Mouse (Mus musculus): Measurements from ENCODE around the gene E2f1.

E2f1 gene

DNA sequence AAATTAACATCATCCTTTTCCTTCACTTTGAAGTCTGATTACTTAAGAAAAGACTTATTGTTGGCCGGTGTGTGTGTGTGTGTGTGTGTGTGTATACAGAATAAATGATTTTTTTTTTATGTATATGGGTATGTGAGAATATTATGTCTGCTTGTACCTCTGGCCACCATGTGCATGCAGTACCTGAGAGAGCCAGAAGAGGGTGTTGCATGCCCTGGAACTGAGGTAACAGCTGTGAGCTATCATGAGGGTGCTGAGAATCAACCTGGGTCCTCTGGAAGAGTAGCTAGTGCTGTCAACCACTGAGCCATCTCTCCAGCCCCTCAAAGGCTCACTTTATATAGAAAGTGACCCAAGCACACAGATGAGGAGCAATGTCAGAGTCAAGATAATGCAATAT lies 11.7 kb upstream of the E2f1 start:
- DNase-seq = no peak

DNA sequence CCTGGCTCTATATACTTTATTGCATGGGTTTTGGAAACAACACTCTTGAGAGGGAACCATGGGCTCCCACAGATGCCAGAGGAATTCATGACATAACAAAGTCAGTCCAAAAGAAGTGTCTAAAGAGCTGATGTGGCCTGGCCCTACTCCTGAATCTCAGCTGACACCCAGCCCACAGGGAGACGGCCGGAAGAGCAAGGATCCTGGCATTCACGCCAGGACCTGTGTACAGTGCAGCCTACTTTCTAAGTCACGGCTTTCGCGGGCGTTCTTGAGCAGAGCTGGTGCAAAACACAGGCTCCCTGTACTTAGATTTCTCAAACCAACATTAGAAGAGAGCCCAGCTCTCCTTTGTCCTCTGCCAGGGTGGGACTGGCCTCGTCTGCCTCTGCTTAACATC lies 10.9 kb upstream of the E2f1 start:
- DNase-seq = no peak

DNA sequence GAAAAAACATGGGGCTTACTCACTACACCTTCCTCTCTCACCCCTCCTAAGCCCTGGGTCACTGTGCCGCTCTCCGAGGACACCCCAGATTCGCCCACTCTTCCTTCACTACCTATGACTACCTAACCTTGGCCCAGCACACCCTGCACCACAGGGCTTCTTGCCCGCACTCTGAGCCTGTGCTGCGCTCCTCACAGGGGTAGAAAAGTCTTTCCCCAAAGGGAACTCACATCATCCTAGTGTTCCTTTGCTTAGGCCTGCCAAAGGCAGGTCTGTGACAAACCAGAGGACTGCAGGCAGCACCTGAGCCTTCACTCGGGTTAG lies 8.0 kb upstream of the E2f1 start:
- DNase-seq = no peak

DNA sequence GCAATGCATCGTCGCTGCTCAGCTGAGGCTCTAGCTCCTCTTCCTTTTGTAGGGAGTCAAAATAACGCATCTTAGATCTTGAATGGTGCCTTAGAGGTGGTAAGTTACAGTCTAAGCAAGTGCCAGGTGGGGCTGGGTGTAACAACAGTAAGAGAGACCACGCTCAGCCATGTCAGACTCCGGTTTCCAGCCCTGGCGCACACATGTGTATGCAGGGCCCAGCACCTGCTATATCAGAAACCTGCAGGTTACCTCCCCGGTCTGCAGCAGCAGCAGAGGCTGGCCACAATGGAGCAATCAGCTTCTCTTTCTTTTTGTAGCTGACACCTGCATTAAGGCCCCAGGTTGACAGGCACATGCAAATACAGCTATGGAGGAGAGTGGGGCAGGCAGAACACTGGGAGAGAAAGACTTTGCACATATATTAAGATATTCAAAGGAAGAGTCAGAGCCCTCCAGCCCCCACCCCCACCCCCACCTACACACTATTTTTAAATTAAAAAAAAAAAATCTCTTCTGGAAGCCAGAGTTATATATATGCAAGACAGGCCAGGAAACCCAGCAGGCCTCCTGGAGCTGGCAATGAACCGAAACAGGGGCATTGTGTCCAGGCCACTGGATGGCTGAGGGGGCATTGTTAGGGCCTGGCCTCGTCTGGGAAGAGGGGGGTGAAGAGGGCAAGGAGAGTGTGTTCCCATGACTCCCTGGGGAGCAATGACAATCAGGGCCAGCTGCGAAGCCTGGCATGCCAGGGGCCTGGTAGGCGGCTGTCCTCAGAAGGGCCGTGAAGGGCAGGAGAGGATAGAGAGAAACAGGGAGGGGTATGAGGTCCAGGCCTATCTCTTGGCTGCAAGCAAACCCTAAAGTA lies 7.4 kb upstream of the E2f1 start:
- peak; percentile 69 for DNase-seq

DNA sequence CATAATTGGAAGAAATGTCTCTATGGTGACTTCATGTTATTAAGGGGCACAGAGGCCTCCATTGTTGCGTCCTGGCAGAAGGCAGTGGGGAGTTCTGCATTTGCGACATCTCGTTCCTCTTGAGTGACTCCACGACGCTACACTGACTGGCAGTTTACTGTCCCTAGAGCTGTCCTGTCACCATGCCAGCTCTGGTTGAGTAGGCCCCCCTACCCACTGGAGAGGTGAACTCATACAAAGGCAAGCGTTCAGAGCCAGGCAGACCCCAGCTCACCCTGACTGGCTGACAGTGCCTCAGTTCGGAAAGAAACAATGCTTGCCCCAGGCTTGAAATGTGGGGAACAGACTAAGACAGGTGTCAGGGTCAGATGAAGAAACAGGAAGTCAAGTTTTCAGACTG lies 4.6 kb upstream of the E2f1 start:
- no peak for DNase-seq

DNA sequence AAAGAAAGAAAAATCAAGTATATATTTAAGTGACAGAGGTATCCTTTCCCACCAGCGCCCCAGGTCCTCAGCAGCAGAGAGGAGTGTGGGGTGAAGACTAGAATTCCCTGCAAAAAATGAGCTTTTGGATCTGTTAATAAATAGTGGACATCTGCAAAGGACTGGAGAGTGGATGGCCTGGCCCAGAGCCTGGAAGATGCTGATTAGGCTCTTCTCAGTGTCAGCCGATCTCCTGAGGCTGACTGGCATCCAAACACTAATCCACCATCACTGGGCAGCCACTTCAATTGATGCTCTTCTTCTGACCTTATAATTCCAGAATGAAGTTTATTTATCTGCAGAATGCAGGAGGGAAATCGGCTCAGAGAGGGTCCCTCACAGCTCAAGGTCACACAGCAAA lies 3.3 kb upstream of the E2f1 start:
- no peak for DNase-seq

DNA sequence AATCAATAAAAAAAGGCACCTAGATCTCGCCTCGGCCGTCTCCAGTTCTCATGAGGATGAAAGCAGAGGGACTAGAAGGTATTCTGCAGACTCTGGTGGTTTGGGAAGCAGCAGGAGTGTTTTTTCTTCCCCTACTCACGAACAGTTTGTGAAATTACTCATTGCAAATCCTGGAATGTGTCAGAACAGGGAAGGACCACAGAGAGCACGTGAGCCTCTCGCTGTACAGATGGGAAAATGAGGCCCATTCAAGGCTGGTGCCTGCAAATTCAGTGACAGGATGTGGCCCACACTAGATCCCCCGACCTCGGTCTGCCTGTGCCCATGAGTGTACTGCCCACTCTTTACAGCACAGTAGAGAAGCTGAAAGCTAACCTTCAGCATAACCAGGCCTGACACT lies 2.3 kb upstream of the E2f1 start:
- no peak for DNase-seq

DNA sequence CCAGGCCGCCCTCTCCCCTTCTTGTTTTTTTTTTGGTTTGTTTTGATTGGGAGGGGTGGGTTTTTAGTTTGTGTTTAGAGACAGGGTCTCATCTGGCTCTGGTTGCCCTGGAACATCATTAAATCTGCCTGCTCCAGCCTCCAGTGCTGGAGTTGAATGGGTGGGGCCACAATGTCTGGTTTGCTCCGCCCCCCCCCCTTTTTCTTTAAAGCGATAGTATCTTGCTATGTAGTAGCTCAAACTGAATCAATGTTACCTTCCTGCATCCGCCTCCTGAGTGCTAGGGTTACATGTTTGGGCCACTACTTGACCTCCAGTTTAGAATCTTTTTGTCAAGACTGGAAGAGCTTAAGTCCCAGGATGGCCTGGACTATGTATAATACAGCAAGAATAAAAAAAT lies 1.6 kb upstream of the E2f1 start:
- DNase-seq = no peak

DNA sequence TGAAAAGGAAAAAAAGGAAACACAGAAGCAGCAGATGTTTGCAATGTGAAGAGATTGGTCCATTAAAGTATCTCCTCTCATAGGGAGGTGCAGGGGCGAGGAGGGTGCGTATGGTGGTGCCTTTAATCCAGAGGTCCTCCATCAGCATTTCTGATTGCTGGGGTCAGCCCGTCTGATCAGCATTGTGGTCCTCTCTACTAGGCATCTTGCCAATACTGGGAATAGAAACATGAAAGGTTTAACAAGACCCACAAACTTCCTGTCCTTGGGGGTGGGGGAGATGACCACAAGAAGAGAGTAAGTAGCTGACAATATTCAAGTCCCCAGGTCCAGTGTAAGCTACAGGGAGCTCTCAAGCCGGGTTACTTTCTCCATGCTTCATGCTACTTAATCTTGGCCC lies 974 bp upstream of the E2f1 start:
- DNase-seq = no peak

DNA sequence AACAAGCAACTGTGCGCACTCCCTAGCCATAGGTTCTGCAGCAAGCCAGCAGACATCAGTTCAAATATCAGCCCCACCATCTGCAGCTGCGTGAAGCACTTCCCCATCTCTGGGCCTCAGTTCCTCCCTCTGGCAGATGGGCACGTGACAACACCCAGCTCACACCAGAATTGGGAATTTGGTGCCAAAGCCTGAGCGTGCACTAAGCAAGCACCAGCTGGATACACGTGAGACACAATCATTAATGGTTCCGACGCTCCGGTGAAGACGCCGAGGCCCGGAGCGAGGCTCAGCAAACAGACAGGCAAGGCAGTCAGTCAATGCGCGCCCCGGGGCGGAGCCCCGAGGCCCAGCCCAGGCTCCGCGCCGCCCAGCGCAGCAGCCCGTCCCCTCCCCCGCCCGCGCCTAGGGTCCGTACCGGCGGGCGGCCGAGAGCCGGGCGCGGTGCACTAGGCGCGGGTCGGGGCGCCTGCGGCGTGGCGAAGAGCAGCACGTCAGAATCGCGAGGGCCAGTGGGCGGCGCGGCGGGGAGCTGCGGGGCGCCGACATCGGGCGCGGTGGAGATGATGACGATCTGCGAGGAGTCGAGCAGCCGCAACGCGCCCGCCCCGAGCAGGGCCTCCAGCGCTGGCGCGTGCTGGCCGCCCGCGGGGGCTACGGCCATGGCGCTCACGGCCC lies 482 bp downstream of the E2f1 start:
- peak; percentile 80 for DNase-seq

DNA sequence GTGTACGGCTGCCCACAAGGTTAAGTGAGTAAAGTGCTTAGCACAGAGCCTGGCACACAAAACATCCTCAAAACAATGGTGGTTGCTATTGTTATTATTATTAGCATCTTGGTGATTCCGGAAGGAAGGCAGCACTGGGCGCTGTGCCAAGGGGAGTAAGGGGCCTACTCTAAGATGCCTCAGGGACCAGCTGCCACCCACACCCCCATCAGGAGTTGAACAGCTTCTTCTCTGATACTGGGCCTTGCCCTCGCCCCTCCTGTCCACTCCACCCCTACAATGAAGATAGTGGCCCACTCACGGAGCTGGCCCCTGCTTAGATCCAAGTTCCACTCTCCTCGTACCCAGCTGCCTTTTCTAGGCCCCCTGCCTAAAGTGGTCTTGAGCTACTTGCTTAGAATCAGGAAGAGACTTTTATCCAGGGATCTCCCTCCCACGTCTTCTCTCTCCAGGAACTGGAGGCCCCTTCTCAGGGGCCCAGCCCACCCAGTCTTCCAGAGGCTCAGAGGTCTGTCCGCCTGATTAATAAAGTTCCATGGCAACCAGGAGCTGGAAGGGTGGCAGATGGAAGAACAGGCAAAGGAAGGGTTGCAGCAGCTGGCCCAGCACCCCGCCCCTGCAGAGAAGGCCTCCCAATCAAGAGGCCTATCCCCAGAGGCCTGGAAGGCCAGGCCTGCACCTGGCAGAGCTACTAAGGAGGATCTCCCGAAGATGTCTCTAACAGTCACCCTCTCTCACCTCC lies 1.2 kb downstream of the E2f1 start:
- DNase-seq = no peak

DNA sequence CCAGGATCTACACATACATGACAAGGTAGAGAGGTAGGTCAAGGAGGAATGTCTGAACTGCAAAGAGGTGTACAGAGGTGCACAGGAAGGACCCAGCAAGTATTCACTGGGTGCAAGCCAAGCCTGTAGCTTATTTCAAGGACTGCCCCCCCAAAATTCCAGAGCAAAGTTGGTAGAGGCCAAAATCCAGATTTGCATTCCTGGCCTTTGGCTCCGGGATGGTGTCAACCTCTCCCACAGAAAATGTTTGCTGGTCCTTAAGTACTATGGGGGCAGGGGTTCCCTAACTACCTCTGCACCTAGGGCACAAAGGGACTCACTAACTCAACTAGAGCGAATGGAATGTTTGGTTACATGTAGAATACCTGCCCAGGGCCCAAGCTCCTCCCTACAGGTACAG lies 1.9 kb downstream of the E2f1 start:
- no peak for DNase-seq

DNA sequence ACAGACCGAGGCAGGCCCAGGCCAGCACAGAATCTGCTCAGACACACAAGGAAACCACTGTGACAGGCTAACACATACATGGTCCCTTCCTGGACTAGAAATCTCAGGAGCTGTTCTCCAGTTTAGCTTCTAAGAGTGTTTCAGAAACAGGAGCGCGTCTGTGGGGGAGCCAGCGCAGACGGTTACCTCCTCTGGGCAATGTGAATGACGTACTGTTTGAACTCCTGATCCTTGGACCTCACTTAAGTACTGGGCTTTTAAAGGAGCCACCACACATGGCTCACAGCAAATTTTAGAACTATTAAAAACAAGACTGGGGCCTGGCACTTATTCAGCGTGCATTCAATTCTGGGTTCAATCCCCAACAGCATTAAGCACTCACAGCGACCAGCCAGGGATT lies 3.1 kb downstream of the E2f1 start:
- no peak for DNase-seq

DNA sequence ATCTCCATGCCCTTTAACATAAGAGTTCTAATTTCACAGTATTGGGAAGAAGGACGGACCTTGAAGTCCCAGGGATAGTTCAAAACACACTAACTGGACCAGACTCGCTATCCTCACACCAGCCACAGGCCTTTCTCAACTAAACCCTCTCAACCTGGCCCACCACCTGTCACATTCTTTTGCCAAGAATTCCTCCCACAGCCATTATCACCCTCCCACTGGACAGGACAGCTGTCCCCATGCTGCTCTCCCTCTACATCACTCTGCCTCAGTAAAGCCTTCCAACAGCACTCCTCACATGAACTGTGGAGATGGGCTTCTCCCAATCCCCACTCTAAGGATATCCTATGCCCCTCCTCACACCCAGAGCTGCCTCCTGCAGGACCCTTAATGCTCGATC lies 4.1 kb downstream of the E2f1 start:
- DNase-seq = no peak

DNA sequence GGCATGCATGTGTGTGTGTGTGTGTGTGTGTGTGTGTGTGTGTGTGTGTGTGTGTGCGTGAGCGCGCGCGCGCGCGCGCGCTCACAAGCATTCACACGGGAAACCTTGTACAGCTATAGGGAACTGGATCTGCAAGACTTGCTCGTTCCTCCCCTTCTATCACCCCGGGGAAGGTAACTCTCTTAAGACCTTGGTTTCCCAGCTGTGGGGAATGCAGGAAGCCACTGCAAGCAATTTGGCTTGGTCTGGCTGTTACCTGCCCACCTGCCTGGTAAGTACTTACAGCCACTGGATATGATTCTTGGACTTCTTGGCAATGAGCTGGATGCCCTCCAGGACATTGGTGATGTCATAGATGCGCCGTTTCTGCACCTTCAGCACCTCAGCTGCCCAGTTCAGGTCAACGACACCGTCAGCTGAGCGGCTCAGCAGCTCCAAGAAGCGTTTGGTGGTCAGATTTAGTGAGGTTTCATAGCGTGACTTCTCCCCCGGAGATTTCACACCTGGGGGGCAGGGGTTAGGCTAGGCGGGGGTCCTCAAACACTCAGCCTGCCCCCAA lies 6.0 kb downstream of the E2f1 start:
- no peak for DNase-seq

DNA sequence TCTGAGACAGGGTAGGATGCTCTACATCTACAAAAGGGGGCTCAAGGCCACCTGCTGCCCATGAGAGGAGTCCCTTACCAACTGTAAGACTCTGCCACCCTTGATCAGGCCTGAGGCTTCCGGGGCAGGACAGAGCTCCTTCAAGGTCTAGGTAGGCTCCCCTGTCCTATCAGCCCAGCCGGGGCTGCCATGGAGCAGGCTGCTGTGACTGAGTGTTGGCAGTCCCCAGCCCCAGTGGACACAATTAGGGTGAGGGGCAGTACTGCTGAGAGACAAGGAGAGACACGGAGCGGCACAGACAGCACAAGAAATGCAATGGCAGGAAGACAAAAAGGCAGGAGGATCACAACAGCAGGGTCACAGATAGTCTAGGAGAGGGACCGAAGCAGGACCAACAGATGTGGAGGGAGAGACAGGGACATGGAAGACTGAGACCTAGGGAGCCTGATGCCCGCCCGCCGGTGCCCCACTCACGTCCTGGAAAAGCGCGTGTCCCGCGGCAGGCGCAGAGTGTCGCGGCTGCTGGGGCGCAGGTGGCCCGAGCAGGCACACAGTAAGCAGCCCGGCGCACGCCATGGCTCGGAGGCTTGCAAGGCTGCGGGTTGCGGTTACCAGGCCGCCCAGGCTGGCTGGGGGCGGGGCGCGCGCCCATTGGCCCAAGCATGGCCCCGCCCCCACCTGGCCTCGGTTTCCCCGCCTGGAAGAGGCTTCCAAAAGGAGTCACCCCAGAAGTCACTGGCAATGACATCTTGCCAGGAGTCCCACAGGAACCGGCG lies 11.2 kb downstream of the E2f1 start, which contains the start of gene Necab3:
Necab3 (minus strand) TSS at position 627 of the 776 bp plus-strand sequence.
- DNase-seq = peak; percentile 82

DNA sequence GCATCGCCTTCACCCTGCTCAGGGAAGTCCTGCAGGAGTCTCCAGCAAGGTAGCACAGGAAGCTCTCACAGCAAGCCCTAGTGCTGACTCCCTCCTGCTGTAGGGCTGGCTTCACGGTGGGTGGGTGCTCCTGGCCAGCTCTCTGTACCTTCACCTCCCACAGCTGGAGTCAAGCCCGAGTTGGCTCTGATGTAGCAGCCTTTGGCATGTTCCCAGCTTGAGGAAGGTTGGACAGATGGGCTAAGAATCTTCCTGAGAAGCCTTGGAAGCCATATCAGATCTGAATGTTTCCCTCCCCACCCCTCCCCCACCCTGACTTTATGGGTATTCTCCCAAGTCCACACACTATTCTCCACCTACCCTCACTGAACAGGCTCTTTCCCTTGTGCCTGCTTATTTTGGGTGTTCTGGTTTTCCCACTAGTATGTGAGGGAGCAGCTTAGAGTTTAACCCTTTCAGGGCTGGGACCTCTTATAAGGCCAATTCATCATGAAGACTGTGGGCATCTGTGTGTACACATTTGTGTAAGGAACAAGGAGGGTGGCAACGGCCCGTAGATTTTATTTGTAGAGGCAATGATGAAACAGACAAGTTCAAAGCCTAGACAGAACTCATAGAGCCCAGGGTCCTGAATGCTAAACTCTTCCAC lies 12.4 kb downstream of the E2f1 start:
- peak; percentile 47 for DNase-seq

DNA sequence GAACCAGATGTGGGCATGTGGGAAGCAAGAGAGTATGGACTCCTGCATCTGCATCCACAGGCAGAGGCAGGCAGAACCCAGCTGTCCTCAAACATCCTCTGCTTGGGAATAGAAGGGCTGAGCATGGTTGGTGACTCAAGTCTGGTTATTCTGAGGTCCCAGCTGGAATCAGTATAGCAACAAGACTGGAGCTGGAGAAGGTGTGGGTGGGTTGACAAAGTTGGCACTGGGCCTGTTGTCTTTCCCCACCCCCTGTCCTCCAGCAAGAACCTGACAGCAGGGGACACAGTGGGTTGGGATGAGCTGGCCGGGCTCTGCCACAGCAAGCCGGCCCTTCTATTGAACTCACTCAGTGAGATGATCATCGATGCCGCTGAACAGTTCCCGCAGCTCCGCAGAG lies 14.5 kb downstream of the E2f1 start:
- no peak for DNase-seq

DNA sequence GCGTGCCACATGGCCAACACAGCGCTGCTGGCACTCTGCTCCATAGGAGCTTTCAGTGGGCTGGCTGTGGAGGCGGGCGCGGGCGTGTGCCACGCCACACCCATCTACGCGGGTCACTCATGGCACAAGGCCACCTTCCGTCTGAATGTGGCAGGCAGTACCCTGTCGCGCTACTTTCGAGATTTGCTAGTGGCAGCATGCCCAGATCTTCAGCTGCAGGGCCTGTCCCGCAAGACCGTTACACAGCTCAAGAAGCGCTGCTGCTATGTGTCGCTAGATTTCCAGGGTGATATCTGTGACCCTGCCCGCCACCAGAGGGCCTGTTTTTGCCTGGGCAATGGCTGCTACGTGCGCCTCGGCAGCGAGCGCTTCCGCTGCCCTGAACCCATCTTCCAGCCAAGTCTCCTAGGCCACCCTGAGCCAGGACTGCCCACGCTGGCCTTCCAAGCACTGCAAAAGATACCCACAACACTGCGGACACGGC lies 17.2 kb downstream of the E2f1 start:
- peak; percentile 86 for DNase-seq

DNA sequence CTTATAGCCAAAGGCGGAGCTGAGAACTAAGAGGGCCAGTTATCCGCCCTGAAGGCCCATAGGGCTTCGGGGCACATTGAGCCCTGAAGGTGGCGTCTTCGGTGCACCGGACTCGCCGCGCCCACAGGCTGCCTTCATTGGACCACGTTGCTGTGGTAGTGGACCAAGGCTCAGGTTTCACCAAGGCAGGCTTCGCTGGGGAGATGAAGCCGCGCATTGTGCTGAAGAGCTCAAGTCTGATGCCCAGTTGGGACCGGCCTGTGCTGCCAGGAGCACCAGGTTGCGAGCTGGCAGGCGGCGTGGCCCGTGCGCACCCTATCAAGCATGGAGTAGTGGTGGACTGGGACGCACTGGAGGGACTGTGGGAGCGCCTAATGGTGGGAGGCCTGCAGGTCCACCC lies 17.8 kb downstream of the E2f1 start:
- DNase-seq = no peak

DNA sequence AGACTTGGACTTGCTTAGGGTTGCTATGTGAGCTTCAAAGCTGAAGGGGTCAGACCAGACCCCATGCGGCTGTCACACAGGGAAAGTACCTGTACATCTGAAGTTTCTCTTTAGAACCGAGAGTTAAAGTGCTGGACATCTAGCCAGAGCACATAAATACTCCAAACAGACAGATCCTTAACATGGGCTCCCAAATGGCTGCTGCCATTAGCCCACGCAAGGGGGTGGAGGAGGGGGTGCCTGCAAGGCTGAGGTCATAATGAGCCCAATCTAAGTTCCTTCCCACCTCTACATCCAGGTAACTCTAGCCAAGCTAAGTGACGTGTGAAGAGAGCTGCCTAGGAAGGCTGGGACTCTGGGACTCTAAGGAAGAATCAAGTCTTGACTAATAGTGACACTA lies 18.2 kb downstream of the E2f1 start, which contains the start of gene Actl10:
Actl10 (plus strand) TSS at position 301 of the 400 bp plus-strand sequence.
- no peak for DNase-seq

DNA sequence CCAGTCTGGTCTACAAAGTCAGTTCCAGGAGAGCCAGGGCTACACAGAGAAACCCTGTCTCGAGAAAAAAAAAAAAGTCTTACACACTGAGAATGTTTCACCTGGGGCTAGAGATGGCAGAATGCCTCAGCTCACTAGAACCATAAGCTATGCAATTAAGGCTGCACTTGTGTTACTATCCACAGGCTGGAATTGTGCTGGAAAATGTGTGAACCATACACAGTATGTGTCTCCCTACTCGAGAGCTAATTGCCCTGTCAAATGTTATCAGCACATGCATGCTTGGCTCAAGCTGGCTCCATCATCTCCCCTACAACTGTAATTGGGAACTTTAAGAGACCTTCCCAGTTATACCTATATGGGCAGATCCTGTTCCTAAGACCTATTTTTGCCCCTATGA lies 18.8 kb downstream of the E2f1 start:
- DNase-seq = no peak
